17 mouse cellular contexts compared by ENCODE assay signal in genomic region chr9:22717583-22717982, GRCm38 (mm10).
"Had no signal": no experiment of that assay in that cellular context is flagged by ENCODE, and none has a peak within 500 bp of the region (broad histone marks: within the 10 kb centered on the region; RNA-seq: fewer than 3 reads in every experiment).

No protein-coding gene starts in this region.

- H3K4me1 ChIP-seq: midbrain, embryonic 12.5 days; neural tube, embryonic 15.5 days; stomach, embryonic 15.5 days had no signal

- H3K4me3 ChIP-seq: liver, embryonic 12.5 days; midbrain, embryonic 10.5 days; midbrain, embryonic 12.5 days; myocyte; neural tube, embryonic 13.5 days; neural tube, embryonic 15.5 days; stomach, embryonic 15.5 days had no signal

- H3K4me2 ChIP-seq: liver, embryonic 12.5 days; midbrain, embryonic 12.5 days; neural tube, embryonic 13.5 days; neural tube, embryonic 15.5 days; stomach, embryonic 15.5 days had no signal

- ATAC-seq: liver, embryonic 12.5 days; midbrain, embryonic 16.5 days had no signal

- H3K36me3 ChIP-seq: liver, embryonic 12.5 days; midbrain, embryonic 10.5 days; midbrain, embryonic 12.5 days; neural tube, embryonic 13.5 days; neural tube, embryonic 15.5 days; stomach, embryonic 15.5 days had no signal

- H3K9ac ChIP-seq: liver, embryonic 12.5 days; liver, embryonic 14.5 days; midbrain, embryonic 12.5 days; neural tube, embryonic 13.5 days; neural tube, embryonic 15.5 days; stomach, embryonic 15.5 days had no signal

- H3K9me3 ChIP-seq: liver, embryonic 12.5 days; midbrain, embryonic 10.5 days; midbrain, embryonic 12.5 days; neural tube, embryonic 13.5 days; neural tube, embryonic 15.5 days; stomach, embryonic 15.5 days had no signal

- DNase-seq: lung, postnatal 4 days; midbrain, embryonic 14.5 days; right cerebral cortex, adult 18-20 months; right cerebral cortex, postnatal 14 days; thymus, adult 2 months; thymus, postnatal 25 days; thymus, postnatal 4 days had no signal

- H3K27me3 ChIP-seq: liver, embryonic 12.5 days; midbrain, embryonic 12.5 days; neural tube, embryonic 13.5 days; neural tube, embryonic 15.5 days; stomach, embryonic 15.5 days had no signal

- H3K27ac ChIP-seq: liver, embryonic 12.5 days; liver, embryonic 14.5 days; midbrain, embryonic 10.5 days; midbrain, embryonic 12.5 days; neural tube, embryonic 13.5 days; neural tube, embryonic 15.5 days; stomach, embryonic 15.5 days; stomach, postnatal 0 days had no signal
